Mouse (Mus musculus): ENCODE measurements around the gene Kmt5a.
"Not testable (repeated sequence)": the region's sequence is repeated elsewhere in the genome, so short reads cannot be mapped to it uniquely, and the experiment has no call there.

Kmt5a gene

DNA sequence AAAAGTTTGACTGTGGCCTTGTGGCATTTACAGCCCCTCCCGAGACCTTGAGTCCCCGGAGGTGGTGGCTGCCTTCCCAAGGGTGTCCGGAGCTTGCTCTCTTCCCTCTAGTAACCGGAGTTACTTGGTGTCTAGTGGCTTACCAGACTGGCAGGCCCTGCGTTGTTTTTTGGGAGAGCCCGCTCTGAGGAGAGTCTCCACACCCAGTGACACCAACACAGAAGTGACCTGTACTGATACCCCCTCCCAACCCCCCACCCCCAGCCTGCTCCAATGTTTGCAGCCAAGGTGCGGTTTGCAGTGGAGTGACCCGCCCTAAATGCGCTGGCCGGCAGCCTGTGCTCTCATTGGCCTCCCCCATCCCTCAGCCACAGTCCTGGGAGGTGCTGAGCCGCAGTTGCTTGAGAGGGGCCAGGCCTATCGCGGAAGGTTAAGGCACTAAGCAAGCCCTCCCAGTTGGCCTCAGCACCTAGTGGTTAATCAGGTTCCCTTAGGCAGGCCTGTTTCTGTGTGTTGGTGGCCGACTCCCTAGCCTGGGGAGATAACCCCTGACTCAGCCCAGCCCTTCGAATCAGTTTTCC, 6.7 kb downstream of the Kmt5a start:
- peak in 1 of 2 experiments; percentile 20 for DNase-seq

DNA sequence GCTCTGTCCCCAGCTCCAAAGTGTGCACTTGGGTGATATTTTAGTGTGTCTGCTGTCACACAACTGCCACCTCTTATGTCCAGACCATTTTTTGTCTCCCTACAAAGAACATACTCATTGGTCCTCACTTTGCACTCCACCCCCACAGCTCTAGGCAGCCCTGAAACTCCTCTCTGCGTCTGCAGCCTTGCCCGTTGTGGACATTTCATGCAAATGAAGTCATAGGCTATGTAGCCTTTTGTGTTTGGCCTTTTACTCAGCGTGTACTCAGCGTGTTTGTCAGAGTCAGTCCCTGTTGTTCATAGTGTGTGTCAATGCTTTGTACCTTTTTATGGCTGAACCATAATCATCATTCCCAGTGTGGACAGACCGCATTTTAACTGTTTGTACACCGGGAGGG, 9.8 kb downstream of the Kmt5a start:
- no peak for DNase-seq

DNA sequence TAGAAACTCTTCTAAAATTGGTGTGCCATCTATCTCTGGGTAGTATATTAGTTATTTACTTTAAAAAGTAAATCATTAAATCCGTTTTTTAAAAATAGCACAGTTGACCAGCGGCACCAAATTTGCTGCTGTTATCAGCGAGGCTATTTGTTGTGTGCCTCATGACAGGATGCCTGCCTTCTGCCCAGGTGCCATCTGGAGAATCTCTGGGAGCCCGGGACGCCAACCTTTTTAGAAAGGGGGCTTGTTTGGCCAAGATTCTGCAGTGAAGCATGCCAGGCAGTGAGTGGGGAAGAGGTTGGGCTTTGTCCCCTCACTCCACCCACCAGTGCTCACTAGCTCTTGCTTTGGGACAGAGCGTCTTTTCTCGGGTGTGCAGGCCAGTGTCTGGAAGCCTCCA, 10.3 kb downstream of the Kmt5a start:
- no peak for DNase-seq

DNA sequence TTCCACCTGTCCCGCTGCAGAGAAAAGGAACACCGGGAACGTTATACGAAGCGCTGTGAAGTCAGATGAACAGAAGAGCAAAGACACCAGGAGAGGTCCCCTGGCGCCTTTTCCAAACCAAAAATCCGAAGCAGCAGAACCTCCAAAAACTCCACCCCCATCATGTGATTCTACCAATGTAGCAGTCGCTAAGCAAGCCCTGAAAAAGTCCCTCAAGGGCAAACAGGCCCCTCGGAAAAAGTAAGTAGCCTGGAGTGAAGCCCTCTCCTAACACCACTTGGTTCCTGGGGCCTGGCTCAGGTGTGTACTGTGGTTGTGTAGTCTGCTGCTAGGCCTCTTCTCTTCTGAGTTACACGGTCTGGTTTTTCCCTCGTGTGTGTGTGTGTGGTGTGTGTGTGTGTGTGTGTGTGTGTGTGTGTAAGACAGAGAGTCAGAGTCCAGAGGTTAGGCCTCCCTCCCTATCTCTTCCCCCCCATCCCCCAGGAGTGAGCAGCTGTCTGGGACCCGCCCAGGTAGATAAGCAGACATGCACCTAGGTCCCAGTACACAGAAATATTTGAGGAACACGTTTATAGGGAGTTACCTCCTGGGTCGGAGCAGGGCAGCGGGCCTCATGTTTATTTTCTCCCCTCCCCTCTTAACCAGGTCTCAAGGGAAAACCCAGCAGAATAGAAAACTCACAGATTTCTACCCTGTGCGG, 11.1 kb downstream of the Kmt5a start:
- no peak for DNase-seq

- no peak for DNase-seq
Measured at GRCm38 (mm10) chr5:124452494-124453228, 12.9 kb downstream of the Kmt5a start.

DNA sequence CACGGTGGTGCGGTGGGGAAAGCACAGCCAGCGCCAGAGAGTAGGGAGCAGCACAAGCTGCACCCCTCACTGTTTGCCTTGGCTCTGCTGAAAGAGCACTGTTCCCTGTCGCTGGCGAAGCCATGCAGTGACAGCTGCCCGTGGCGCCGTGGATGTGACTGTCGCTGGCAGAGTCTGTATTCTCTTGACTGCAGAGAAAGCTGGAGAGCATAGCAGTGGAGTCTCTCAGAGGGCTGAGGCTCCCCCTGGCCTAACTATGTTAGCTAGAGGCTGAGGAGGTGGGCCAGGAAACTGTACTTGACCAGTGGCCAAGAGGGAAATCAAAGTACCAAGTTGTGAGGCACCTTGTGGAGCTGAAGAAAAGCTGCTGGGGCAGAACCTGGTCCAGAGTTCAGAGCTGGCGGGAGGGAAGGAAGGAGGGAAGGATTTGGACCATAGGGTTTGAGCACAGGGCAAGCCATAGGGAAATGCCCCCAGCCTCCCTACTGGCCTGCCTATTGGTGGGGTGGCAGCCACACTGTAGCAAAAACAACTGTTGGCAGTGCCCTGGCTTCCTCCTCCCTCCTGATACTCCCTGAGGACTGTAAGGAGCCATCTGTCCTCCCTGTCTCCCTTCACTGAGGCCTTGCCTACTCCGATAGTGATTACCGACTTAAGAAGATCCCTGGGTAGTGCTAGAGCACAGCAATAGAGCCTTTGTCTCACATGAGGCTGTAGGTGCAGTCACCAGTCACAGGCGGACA, 13.8 kb downstream of the Kmt5a start:
- DNase-seq = no peak

GRCm38 (mm10) chr5:124454082-124454419, 14.3 kb downstream of the Kmt5a start:
- DNase-seq = no peak

DNA sequence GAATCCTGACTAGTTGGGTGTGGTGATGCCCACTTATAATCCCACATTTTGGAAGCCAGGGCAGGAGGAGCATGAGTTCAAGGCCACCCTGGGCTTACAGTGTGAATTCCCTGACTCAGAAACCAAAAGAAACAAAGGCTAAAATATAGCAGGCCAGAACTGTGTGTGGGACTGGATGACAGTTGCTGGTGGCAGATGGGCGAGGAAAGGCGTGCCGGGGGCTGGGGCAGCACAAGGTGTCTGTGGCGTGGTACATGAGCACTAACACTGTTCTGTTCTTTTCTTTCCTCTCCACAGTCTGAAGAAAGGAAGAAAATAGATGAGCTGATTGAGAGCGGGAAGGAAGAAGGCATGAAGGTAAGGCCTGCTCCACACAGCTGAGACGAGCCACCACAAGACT, 17.0 kb downstream of the Kmt5a start:
- no peak for DNase-seq

GRCm38 (mm10) chr5:124460922-124461321, 21.2 kb downstream of the Kmt5a start:
- not testable (repeated sequence) for DNase-seq

GRCm38 (mm10) chr5:124462297-124463025, 22.7 kb downstream of the Kmt5a start:
- DNase-seq = no peak

DNA sequence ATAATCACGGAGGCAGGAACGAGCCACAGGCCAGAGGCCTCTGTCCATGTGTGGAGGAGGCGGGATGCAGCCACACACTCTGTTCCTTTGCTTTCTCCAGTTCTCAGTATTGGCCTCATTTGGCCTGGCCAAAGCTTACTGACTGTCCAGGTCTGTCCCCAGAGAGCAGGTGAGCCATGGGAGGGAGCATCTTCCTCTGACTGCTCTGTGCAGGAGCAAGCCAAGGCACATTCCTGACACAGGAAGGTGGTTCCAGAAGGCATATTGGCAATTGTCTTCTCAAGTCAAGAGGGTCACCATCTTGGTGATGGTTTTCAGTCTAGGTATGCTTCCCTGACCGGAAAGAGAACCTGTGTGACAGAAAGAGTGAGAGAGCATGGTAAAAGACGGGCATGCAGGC, 23.7 kb downstream of the Kmt5a start:
- DNase-seq = no peak

DNA sequence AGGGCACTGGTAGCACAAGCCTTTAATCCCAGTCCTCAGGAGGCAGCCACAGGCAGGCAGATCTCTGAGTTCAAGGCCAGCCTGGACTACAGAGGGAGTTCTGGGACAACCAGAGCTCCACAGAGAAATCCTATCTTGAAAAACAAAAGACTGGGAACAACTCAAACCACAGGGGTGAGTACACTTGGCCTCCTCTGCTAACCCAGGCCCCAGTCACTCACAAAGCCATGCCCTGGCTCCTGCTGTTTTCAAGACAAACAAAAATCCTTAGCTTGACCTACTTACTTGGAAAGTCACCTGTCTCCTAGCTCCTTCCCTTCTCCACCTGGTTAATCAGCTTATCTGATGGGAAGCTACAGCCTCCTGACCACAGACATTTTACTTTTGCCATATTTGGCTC, 25.2 kb downstream of the Kmt5a start:
- DNase-seq = no peak

DNA sequence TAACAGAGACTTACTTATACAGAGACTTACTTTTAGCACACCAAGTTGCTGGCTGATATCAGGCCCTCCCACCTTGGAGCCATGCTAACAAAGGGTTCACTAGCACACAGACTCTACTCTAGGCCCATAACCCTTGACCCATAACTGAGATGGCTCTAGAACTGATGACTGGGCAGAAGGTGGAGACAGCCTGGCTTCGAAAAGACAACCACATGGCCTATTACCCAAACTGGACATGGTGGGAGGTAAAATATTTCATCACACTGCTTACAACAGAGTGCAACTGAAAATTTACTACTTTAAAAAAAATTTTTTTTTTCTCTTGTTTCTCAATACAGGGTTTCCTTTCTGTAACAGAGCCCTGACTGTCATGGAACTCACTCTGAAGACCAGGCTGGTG, 28.0 kb downstream of the Kmt5a start:
- no peak for DNase-seq

DNA sequence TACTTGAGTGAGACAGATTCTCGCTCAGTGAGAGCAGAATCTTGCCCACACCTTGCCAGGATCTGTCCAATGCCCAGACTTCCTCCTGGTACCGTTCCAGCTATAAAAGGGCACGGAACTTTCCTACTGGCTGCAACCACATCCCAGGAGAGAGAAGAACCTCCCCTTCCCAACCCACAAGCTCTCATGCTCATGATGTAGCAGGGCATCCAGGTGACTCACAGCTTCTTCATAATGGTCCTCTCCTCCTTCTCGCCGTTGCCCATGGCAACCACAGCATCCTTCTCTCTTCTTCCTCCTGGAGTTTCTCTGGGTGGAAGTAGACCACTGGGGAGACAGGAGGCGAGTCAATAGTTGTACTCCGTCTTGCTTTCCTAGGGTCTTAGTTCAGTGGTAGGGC, 28.6 kb downstream of the Kmt5a start:
- no peak for DNase-seq

DNA sequence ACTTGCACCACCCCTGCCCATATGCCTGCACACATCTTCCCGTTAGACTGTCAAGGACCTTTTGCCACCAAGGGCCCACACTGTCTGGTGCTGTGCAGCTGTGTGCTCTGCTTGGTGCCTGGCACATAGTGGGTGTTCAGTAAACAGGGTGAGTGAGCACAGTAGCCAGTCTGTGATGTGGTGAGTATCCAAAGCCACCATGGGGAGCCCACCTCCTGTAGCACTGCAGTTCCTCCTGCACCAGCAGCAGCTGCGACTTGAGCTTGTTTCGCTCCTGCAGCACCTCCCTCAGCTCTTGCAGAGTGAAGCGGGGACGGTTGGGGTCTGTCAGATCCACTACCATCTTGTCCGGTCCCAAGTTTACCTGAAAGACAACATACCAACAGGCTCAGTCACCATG, 29.8 kb downstream of the Kmt5a start:
- peak; percentile 57 to 63 for DNase-seq

GRCm38 (mm10) chr5:124470591-124471171, 31.0 kb downstream of the Kmt5a start:
- no peak for DNase-seq

GRCm38 (mm10) chr5:124478873-124479204, 39.1 kb downstream of the Kmt5a start:
- no peak for DNase-seq

GRCm38 (mm10) chr5:124480119-124480518, 40.4 kb downstream of the Kmt5a start:
- no peak for DNase-seq

GRCm38 (mm10) chr5:124481714-124482113, 42.0 kb downstream of the Kmt5a start:
- DNase-seq = no peak

GRCm38 (mm10) chr5:124482436-124482965, 42.8 kb downstream of the Kmt5a start:
- DNase-seq = no peak

DNA sequence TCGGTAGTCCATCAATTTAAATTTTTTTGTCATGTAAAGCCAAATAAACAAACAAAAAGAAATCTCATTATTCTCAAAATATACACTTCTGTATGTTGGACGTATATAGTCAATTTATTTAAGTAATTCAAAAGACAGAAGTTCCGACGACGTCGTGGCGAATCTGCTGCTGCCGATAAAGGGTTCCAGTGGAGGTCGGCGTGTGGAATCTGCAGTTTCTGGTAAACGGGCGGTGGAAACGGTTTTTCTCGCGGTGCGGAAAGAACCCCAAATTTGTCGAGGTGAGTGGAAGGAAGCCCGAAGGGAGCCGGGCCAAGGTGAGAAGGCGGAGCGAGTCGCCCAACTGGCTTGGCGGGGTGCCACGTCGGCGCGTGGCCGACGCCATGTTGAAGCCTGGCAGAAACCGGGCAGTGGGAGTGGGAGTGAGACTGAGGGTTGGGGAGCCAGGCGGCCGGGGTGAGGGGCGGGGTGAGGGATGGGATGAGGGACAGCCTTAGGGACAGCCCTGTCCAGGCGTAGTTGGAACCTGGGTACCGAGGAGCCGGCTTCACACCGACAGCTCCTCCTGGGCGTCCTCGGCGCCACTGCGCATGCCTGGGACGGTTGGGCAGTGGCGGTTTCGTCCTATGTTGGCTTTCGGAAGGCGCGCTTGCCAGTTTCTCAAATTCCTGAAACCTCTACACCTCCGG, 43.4 kb downstream of the Kmt5a start, which contains the start of gene Snrnp35:
Gene Snrnp35 (plus strand): TSS at position 169 of the 689 bp plus-strand sequence.
- peak; percentile 80 to 89 for DNase-seq
